Mouse (Mus musculus) ES-E14 (cell line): ENCODE measurements at regions not wholly inside any gene's neighbourhood (a gene's known extent, or its start where the extent isn't known, plus 50 kb on each side); places are given as distances from the start of the nearest gene placed in this dataset.

Source experiments
- CHD2 ChIP-seq: IDR thresholded peaks from 2 replicates; pipeline ENCODE4 v1.6.1; 2014; ENCODE audit warnings: mild to moderate bottlenecking, low read depth, low read length, inconsistent platforms
- HCFC1 ChIP-seq: IDR thresholded peaks from 2 replicates; pipeline ENCODE4 v1.6.1; 2012; ENCODE audit warnings: low read length, inconsistent platforms, borderline replicate concordance; ENCODE audit not compliant: insufficient read depth
- MAFK ChIP-seq: IDR thresholded peaks from 2 replicates; pipeline ENCODE4 v1.6.1; 2014; ENCODE audit warnings: mild to moderate bottlenecking, low read depth, low read length, inconsistent platforms; ENCODE audit not compliant: insufficient read depth
- ZC3H11A ChIP-seq: IDR thresholded peaks from 2 replicates; pipeline ENCODE4 v1.6.1; 2012; ENCODE audit warnings: low read depth, mild to moderate bottlenecking, inconsistent platforms, low read length, borderline replicate concordance

DNA sequence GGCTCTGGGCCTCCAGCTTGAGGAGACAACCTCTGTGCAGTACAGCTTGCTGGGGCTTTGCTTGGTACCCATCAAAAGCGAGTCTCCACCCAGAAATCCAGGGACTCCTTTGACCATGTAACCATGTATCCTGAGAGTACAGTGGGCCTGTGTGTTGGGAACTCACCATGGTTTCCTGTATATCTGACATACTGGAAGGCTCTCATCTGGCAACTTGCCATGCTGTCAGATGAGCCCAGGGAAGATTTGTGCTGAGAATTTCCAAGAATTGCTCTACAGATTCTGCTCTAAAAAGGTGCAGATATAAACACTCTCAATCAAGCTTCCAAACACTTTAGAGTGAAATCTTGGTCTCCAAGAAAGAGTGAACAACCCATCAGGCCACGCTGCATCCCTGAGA, 56.7 kb upstream of the Adgra1 start:
- TF ChIP-seq ZC3H11A (no peak), MAFK (no peak), CHD2 (no peak), HCFC1 (no peak)
